Comparison of ENCODE assay signal across 8 mouse cellular contexts in genomic region chr11:81611948-81612797, GRCm38 (mm10).
DNase-seq lines count a peak whose midpoint lies in the region; ATAC-seq and TF ChIP-seq lines count a peak whose summit lies in the region.

No protein-coding gene starts in this region.

- no peak for TF ChIP-seq EP300 in stomach, postnatal 0 days (optimal IDR thresholded peaks at IDR 0.05)

- no peaks in the 10 kb centered on the region for H3K27me3 ChIP-seq in forebrain, embryonic 11.5 days (ENCODE audit: control insufficient read depth, insufficient read depth, low read length)
- no peaks in the 10 kb centered on the region for H3K27me3 ChIP-seq in stomach, postnatal 0 days (ENCODE audit: control insufficient read depth, insufficient read depth, low read length)

- H3K27ac ChIP-seq in forebrain, embryonic 11.5 days (ENCODE audit: low read depth, low read length) = peak overlapping the region; percentile 82
- H3K27ac ChIP-seq in stomach, postnatal 0 days (replicated peaks) = no peak overlapping the region

- H3K9ac ChIP-seq in forebrain, embryonic 11.5 days (ENCODE audit: low read length) = peak overlapping the region; percentile 9; the same call in 1 of the 2 replicates
- no peak overlapping the region for H3K9ac ChIP-seq in stomach, postnatal 0 days (ENCODE audit: low read length)

- no peaks in the 10 kb centered on the region for H3K9me3 ChIP-seq in forebrain, embryonic 11.5 days (ENCODE audit: control insufficient read depth, low read length)
- H3K9me3 ChIP-seq in stomach, postnatal 0 days (ENCODE audit: control insufficient read depth, low read length) = no peaks in the 10 kb centered on the region

- H3K36me3 ChIP-seq in forebrain, embryonic 11.5 days (ENCODE audit: control insufficient read depth, insufficient read depth, low read length) = no peaks in the 10 kb centered on the region
- no peaks in the 10 kb centered on the region for H3K36me3 ChIP-seq in stomach, postnatal 0 days (ENCODE audit: control insufficient read depth, insufficient read depth, low read length)

- 7% methylated on average over 20 of the region's 20 CpGs for whole genome bisulfite sequencing in forebrain, embryonic 11.5 days
- 8% methylated on average over 20 of the region's 20 CpGs for WGBS in stomach, postnatal 0 days

- DNase-seq in cerebellum, postnatal 4 days (ENCODE audit: low spot score in 2 of 2) = no peak
- peak; percentile 88 for DNase-seq in ZHBTc4 (ENCODE audit: low read depth, low spot score)
- peak; percentile 68 for DNase-seq in forebrain, embryonic 11.5 days (ENCODE audit: low spot score)
- DNase-seq in kidney, postnatal 10 days = peak; percentile 20
- DNase-seq in mesoderm, embryonic 11.5 days (ENCODE audit: low read depth, low spot score) = peak; percentile 50
- DNase-seq in stomach, postnatal 0 days (ENCODE audit: low spot score) = peak; percentile 24

- TF ChIP-seq CTCF in stomach, postnatal 0 days (IDR thresholded peaks at IDR 0.05; ENCODE audit: low read depth) = no peak

- peak overlapping the region; percentile 5 for H3K4me3 ChIP-seq in forebrain, embryonic 11.5 days (ENCODE audit: low read depth, low read length)
- H3K4me3 ChIP-seq in stomach, postnatal 0 days (ENCODE audit: low read depth, low read length) = peak overlapping the region; percentile 31; the same call in 1 of the 2 replicates

- peak; percentile 62 for ATAC-seq in cerebellum, adult (ENCODE audit: insufficient number of reproducible peaks, low FRiP score, low TSS enrichment)
- peak; percentile 73 for ATAC-seq in forebrain, embryonic 11.5 days (replicated peaks; ENCODE audit: low FRiP score)
- no peak for ATAC-seq in stomach, postnatal 0 days (ENCODE audit: low FRiP score, low TSS enrichment)
- no peak for ATAC-seq in megakaryocyte-erythroid progenitor cell, adult 5-6 weeks (replicated peaks; ENCODE audit: low FRiP score, low TSS enrichment, poor library complexity, severe bottlenecking)

- H3K4me2 ChIP-seq in forebrain, embryonic 11.5 days (ENCODE audit: low read depth, low read length, severe bottlenecking) = peak overlapping the region; percentile 56
- peak overlapping the region; percentile 49 for H3K4me2 ChIP-seq in stomach, postnatal 0 days (replicated peaks; ENCODE audit: low read depth)

- peaks cover 5% of the 10 kb centered on the region; the same call in 1 of the 2 replicates for H3K4me1 ChIP-seq in forebrain, embryonic 11.5 days (replicated peaks; ENCODE audit: control insufficient read depth, insufficient read depth, low read length)
- H3K4me1 ChIP-seq in stomach, postnatal 0 days (replicated peaks; ENCODE audit: control insufficient read depth, insufficient read depth) = no peaks in the 10 kb centered on the region; the same call in 1 of the 2 replicates

Comparison
In these comparisons a context has a peak if more than half of its experiments do, and no peak if none do; other contexts are left out.
1. ATAC-seq: peak in cerebellum, adult (single experiment) and forebrain, embryonic 11.5 days (single experiment); none in stomach, postnatal 0 days (single experiment) and megakaryocyte-erythroid progenitor cell, adult 5-6 weeks (single experiment).
2. DNase-seq: peak in ZHBTc4 (single experiment), forebrain, embryonic 11.5 days (single experiment), kidney, postnatal 10 days (single experiment), mesoderm, embryonic 11.5 days (single experiment) and stomach, postnatal 0 days (single experiment); none in cerebellum, postnatal 4 days (0 of 2).